32 mouse cellular contexts compared by ENCODE assay signal in the genomic region with DNA sequence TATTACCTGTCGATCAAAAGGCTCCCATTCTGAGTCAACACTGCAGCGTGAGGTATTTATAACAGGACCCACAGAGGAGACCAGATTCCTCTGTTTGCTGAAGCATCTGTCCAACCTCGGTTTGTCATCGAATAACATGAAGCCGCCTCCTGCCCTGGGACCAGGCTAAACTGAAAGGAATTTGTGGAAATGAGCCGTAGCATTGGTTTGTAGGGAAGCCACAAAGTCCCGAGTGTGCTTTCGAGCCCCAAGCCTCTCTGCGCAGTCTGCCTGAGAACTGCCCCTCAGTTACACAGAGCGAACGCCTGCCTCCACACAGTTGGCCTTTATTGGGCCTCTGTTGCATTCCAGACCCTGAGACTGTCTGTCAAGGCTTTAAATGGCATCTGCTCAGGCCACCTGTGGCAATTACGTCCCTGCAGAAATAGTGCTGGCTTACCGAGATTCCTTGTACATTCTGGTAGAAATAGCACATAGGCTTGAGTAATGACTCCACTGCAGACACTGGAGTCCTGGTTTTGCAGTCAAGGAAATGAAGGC. TPM values are rescaled to one million over a fixed set of nuclear protein-coding genes. Genes with fewer than 3 reads are reported as not detected.
DNase-seq lines count a peak whose midpoint lies in the region; ATAC-seq and TF ChIP-seq lines count a peak whose summit lies in the region.
"Had no signal": no experiment of that assay in that cellular context is flagged by ENCODE, and none has a peak within 500 bp of the region (broad histone marks: within the 10 kb centered on the region; RNA-seq: fewer than 3 reads in every experiment).

No protein-coding gene starts in this region.

- H3K27ac ChIP-seq in left cerebral cortex, adult 2 months: peak overlapping the region; percentile 50; the same call in 1 of the 2 replicates
- H3K27ac ChIP-seq in embryonic fibroblast, embryonic 13.5 days (ENCODE audit: insufficient read depth, low read length): peak overlapping the region; percentile 55; the same call in 1 of the 2 replicates
- 0 out of 2 replicates have a peak overlapping the region, but pooled peaks have one; percentile 23 for H3K27ac ChIP-seq in neural tube, embryonic 15.5 days (replicated peaks)
- no peak overlapping the region for H3K27ac ChIP-seq in hindbrain, postnatal 0 days
- H3K27ac ChIP-seq: embryonic facial prominence, embryonic 12.5 days; forebrain, embryonic 10.5 days; heart, adult 2 months; heart, embryonic 15.5 days; hindbrain, embryonic 14.5 days; stomach, postnatal 0 days had no signal

- TF ChIP-seq CTCF in left cerebral cortex, adult 2 months (IDR thresholded peaks at IDR 0.05): no peak
- TF ChIP-seq CTCF in embryonic fibroblast, embryonic 13.5 days (IDR thresholded peaks at IDR 0.05; ENCODE audit: borderline replicate concordance, insufficient read depth, low read length): no peak
- TF ChIP-seq CTCF in hindbrain, postnatal 0 days (IDR thresholded peaks at IDR 0.05; ENCODE audit: low read depth): no peak

- H3K4me2 ChIP-seq in neural tube, embryonic 15.5 days: no peak overlapping the region
- no peak overlapping the region for H3K4me2 ChIP-seq in hindbrain, postnatal 0 days (ENCODE audit: low read depth, low read length)
- H3K4me2 ChIP-seq: embryonic facial prominence, embryonic 12.5 days; heart, embryonic 15.5 days; hindbrain, embryonic 14.5 days; liver, embryonic 11.5 days; midbrain, embryonic 11.5 days had no signal

- no peaks in the 10 kb centered on the region for H3K27me3 ChIP-seq in neural tube, embryonic 15.5 days (replicated peaks)
- no peaks in the 10 kb centered on the region for H3K27me3 ChIP-seq in hindbrain, postnatal 0 days (ENCODE audit: insufficient read depth, low read length)
- H3K27me3 ChIP-seq: embryonic facial prominence, embryonic 12.5 days; heart, embryonic 15.5 days had no signal

- 71% methylated on average over 13 of the region's 13 CpGs for WGBS in neural tube, embryonic 15.5 days
- 83% methylated on average over 13 of the region's 13 CpGs for WGBS in hindbrain, postnatal 0 days

- no peak for TF ChIP-seq POLR2A in embryonic fibroblast, embryonic 13.5 days (IDR thresholded peaks at IDR 0.05; ENCODE audit: low read depth, low read length)

- no peak for ATAC-seq in neural tube, embryonic 15.5 days (ENCODE audit: low FRiP score)
- ATAC-seq in hindbrain, postnatal 0 days: no peak
- ATAC-seq: forebrain, postnatal 0 days; liver, postnatal 0 days had no signal

- peaks cover 26% of the 10 kb centered on the region for H3K4me1 ChIP-seq in embryonic fibroblast, embryonic 13.5 days (ENCODE audit: control insufficient read depth, insufficient read depth, low read length)
- H3K4me1 ChIP-seq in neural tube, embryonic 15.5 days: peaks cover 68% of the 10 kb centered on the region
- H3K4me1 ChIP-seq in hindbrain, postnatal 0 days (ENCODE audit: insufficient read depth, low read length): peaks cover 14% of the 10 kb centered on the region; the same call in 1 of the 2 replicates

- no peak overlapping the region for H3K4me3 ChIP-seq in left cerebral cortex, adult 2 months
- H3K4me3 ChIP-seq in embryonic fibroblast, embryonic 13.5 days (ENCODE audit: insufficient read depth, low read length): no peak overlapping the region
- H3K4me3 ChIP-seq in neural tube, embryonic 15.5 days (replicated peaks): no peak overlapping the region
- no peak overlapping the region for H3K4me3 ChIP-seq in hindbrain, postnatal 0 days (ENCODE audit: low read length)
- H3K4me3 ChIP-seq: embryonic facial prominence, embryonic 12.5 days; forebrain, embryonic 10.5 days; heart, adult 2 months; heart, embryonic 15.5 days had no signal

- intact Hi-C loops in left cerebral cortex, adult 2 months (cut with DNase I): loop anchor here (5.0 kb wide), 1 partner anchor 58 kb away; no protein-coding TSS in a partner anchor
- intact Hi-C loops in left cerebral cortex, postnatal 14 days (cut with DNase I): no loop called here

- peaks cover 58% of the 10 kb centered on the region for H3K36me3 ChIP-seq in neural tube, embryonic 15.5 days
- peaks cover 21% of the 10 kb centered on the region for H3K36me3 ChIP-seq in hindbrain, postnatal 0 days (ENCODE audit: insufficient read depth, low read length)

- H3K9me3 ChIP-seq in neural tube, embryonic 15.5 days (replicated peaks): no peaks in the 10 kb centered on the region
- no peaks in the 10 kb centered on the region for H3K9me3 ChIP-seq in hindbrain, postnatal 0 days (ENCODE audit: low read length)
- H3K9me3 ChIP-seq: embryonic facial prominence, embryonic 12.5 days; forebrain, embryonic 10.5 days; heart, embryonic 15.5 days had no signal

- no peak overlapping the region for H3K9ac ChIP-seq in neural tube, embryonic 15.5 days (replicated peaks)
- no peak overlapping the region for H3K9ac ChIP-seq in hindbrain, postnatal 0 days (replicated peaks; ENCODE audit: low read length)
- H3K9ac ChIP-seq: embryonic facial prominence, embryonic 12.5 days; forebrain, postnatal 0 days; heart, embryonic 15.5 days; hindbrain, embryonic 14.5 days; liver, postnatal 0 days had no signal

- peak; percentile 6 for DNase-seq in cerebellum, adult 9-10 months
- no peak for DNase-seq in cerebellum, adult 18-20 months
- no peak for DNase-seq in left cerebral cortex, adult 2 months (ENCODE audit: extremely low spot score in 1 of 2, low spot score in 2 of 2)
- no peak for DNase-seq in left cerebral cortex, postnatal 14 days (ENCODE audit: low spot score in 2 of 2)
- DNase-seq in lung, postnatal 10 days: no peak
- no peak for DNase-seq in hindbrain, postnatal 0 days (ENCODE audit: low spot score)
- DNase-seq: adrenal gland, adult 2 months; cerebellum, postnatal 10 days; forebrain, postnatal 0 days; gastrocnemius, postnatal 36 days; heart, adult 2 months; heart, postnatal 36 days; kidney, adult 2 months; kidney, postnatal 10 days; liver, postnatal 0 days; lung, postnatal 14 days; right cerebral cortex, postnatal 14 days; thymus, adult 2 months; thymus, postnatal 4 days had no signal

RNA-seq across cellular contexts. Expression of a gene that starts 6.1 kb away (rescaled TPM):
- total RNA-seq in left cerebral cortex, adult 2 months (2021): 10 to 100 TPM; 77.2 to 82.2 TPM
- 10 to 100 TPM; 90.8 to 90.9 TPM for total RNA-seq in left cerebral cortex, postnatal 14 days (2021)
- 141 and 214 TPM in 2 replicates for polyA plus RNA-seq in embryonic fibroblast, embryonic 13.5 days (2011; ENCODE audit: insufficient read length, low read depth, missing spikeins)
- 152 and 155 TPM in 2 replicates for polyA plus RNA-seq in neural tube, embryonic 15.5 days (2015; fragmentation: Nextera tagmentation; extraction: Ambion mirVana)
- total RNA-seq in hindbrain, postnatal 0 days (2014; rRNA removed): 182 and 196 TPM in 2 replicates
- 162 and 163 TPM in 2 replicates for polyA plus RNA-seq in hindbrain, postnatal 0 days (2015; fragmentation: Nextera tagmentation; extraction: Ambion mirVana)

RNA-seq across cellular contexts. Expression of a gene that starts 11.5 kb away (rescaled TPM):
- total RNA-seq in left cerebral cortex, adult 2 months (2021): 10 to 100 TPM; 17.6 to 19.8 TPM
- total RNA-seq in left cerebral cortex, postnatal 14 days (2021): 10 to 100 TPM; 17.9 to 20.4 TPM
- polyA plus RNA-seq in embryonic fibroblast, embryonic 13.5 days (2011; ENCODE audit: insufficient read length, low read depth, missing spikeins): 19.4 and 24.5 TPM in 2 replicates
- 33.9 and 41.5 TPM in 2 replicates for polyA plus RNA-seq in neural tube, embryonic 15.5 days (2015; fragmentation: Nextera tagmentation; extraction: Ambion mirVana)
- 9.0 and 14.0 TPM in 2 replicates for total RNA-seq in hindbrain, postnatal 0 days (2014; rRNA removed)
- 29.4 and 31.2 TPM in 2 replicates for polyA plus RNA-seq in hindbrain, postnatal 0 days (2015; fragmentation: Nextera tagmentation; extraction: Ambion mirVana)

RNA-seq across cellular contexts. Expression of a gene that starts 48.6 kb away (rescaled TPM):
- total RNA-seq in left cerebral cortex, adult 2 months (2021): under 1 TPM; 0.65 to 0.68 TPM
- under 1 TPM; 0.90 to 0.99 TPM for total RNA-seq in left cerebral cortex, postnatal 14 days (2021)
- 3.9 and 4.3 TPM in 2 replicates for polyA plus RNA-seq in embryonic fibroblast, embryonic 13.5 days (2011; ENCODE audit: insufficient read length, low read depth, missing spikeins)
- 0.50 and 3.6 TPM in 2 replicates for polyA plus RNA-seq in neural tube, embryonic 15.5 days (2015; fragmentation: Nextera tagmentation; extraction: Ambion mirVana)
- 1.0 and 1.1 TPM in 2 replicates for total RNA-seq in hindbrain, postnatal 0 days (2014; rRNA removed)
- polyA plus RNA-seq in hindbrain, postnatal 0 days (2015; fragmentation: Nextera tagmentation; extraction: Ambion mirVana): 0.57 and 0.65 TPM in 2 replicates

RNA-seq across cellular contexts. Expression of a gene that starts 52.5 kb away (rescaled TPM):
- not detected for total RNA-seq in left cerebral cortex, adult 2 months (2021)
- not detected for total RNA-seq in left cerebral cortex, postnatal 14 days (2021)
- 1.9 and 2.0 TPM in 2 replicates for polyA plus RNA-seq in embryonic fibroblast, embryonic 13.5 days (2011; ENCODE audit: insufficient read length, low read depth, missing spikeins)
- not detected in 2 replicates for polyA plus RNA-seq in neural tube, embryonic 15.5 days (2015; fragmentation: Nextera tagmentation; extraction: Ambion mirVana)
- not detected in 2 replicates for total RNA-seq in hindbrain, postnatal 0 days (2014; rRNA removed)
- polyA plus RNA-seq in hindbrain, postnatal 0 days (2015; fragmentation: Nextera tagmentation; extraction: Ambion mirVana): not detected in 2 replicates
- total RNA-seq: adrenal gland, adult 2 months; forebrain, postnatal 0 days; gastrocnemius, postnatal 36 days; heart, adult 2 months; heart, postnatal 36 days; layer of hippocampus, postnatal 25 days; left cerebral cortex, postnatal 25 days; megakaryocyte progenitor cell, adult 5-6 weeks; midbrain, postnatal 0 days had no signal
- polyA plus RNA-seq: embryonic facial prominence, embryonic 12.5 days; forebrain, embryonic 10.5 days; forebrain, postnatal 0 days; heart, adult 2 months; hindbrain, embryonic 14.5 days; liver, embryonic 11.5 days; midbrain, embryonic 11.5 days had no signal
